Mouse (Mus musculus) spleen, adult 18-20 months (tissue): Measurements from ENCODE around the gene Ctnna3.

ENCODE experiments used
- DNase-seq, 2 experiments: peaks; one replicate each; pipeline ENCODE4 v3.0.0; 2022; ENCODE audit warnings: mixed read lengths in 2 of 2

Gene Ctnna3

GRCm38 (mm10) chr10:63768871-63769270, 339.0 kb downstream of the Ctnna3 start:
- no peak for DNase-seq

GRCm38 (mm10) chr10:63771656-63772055, 341.8 kb downstream of the Ctnna3 start:
- no peak for DNase-seq

- no peak for DNase-seq
These were observed 342.2 kb downstream of the Ctnna3 start for GRCm38 (mm10) chr10:63772074-63772473.

- no peak for DNase-seq
These were observed 352.1 kb downstream of the Ctnna3 start for GRCm38 (mm10) chr10:63781948-63782347.

- no peak for DNase-seq
These were observed 355.1 kb downstream of the Ctnna3 start for GRCm38 (mm10) chr10:63784808-63785535.

- DNase-seq: no peak
These were observed 356.5 kb downstream of the Ctnna3 start for GRCm38 (mm10) chr10:63786390-63786789.

GRCm38 (mm10) chr10:63803909-63804308, 374.0 kb downstream of the Ctnna3 start:
- no peak for DNase-seq

- no peak for DNase-seq
These were observed 375.7 kb downstream of the Ctnna3 start for GRCm38 (mm10) chr10:63805551-63805950.

- no peak for DNase-seq
These were observed 376.4 kb downstream of the Ctnna3 start for GRCm38 (mm10) chr10:63806254-63806653.

GRCm38 (mm10) chr10:63810043-63810617, 380.2 kb downstream of the Ctnna3 start:
- DNase-seq: no peak

- no peak for DNase-seq
These were observed 409.1 kb downstream of the Ctnna3 start for GRCm38 (mm10) chr10:63839011-63839410.

- DNase-seq: no peak
These were observed 422.0 kb downstream of the Ctnna3 start for GRCm38 (mm10) chr10:63851946-63852345.

GRCm38 (mm10) chr10:63869123-63869522, 439.2 kb downstream of the Ctnna3 start:
- DNase-seq: no peak

GRCm38 (mm10) chr10:63880462-63880903, 450.6 kb downstream of the Ctnna3 start:
- DNase-seq: no peak

- DNase-seq: no peak
These were observed 456.7 kb downstream of the Ctnna3 start for GRCm38 (mm10) chr10:63886449-63887088.

- DNase-seq: no peak
These were observed 464.7 kb downstream of the Ctnna3 start for GRCm38 (mm10) chr10:63894612-63895011.

GRCm38 (mm10) chr10:63899891-63900290, 470.0 kb downstream of the Ctnna3 start:
- no peak for DNase-seq

GRCm38 (mm10) chr10:63908878-63909277, 479.0 kb downstream of the Ctnna3 start:
- DNase-seq: no peak

- no peak for DNase-seq
These were observed 497.4 kb downstream of the Ctnna3 start, which contains the start of gene Gm10118 for GRCm38 (mm10) chr10:63927334-63927733. Gene Gm10118, minus strand, starts transcription at chr10:63927434.

GRCm38 (mm10) chr10:63933946-63934345, 504.0 kb downstream of the Ctnna3 start:
- DNase-seq: no peak

- DNase-seq: no peak
These were observed 515.6 kb downstream of the Ctnna3 start for GRCm38 (mm10) chr10:63945534-63945933.

GRCm38 (mm10) chr10:63947266-63947665, 517.4 kb downstream of the Ctnna3 start:
- DNase-seq: no peak

GRCm38 (mm10) chr10:63950867-63951266, 521.0 kb downstream of the Ctnna3 start:
- no peak for DNase-seq

- no peak for DNase-seq
These were observed 521.6 kb downstream of the Ctnna3 start for GRCm38 (mm10) chr10:63951481-63951880.
